Mouse (Mus musculus): Measurements from ENCODE around the gene Slco1c1.

DNA sequence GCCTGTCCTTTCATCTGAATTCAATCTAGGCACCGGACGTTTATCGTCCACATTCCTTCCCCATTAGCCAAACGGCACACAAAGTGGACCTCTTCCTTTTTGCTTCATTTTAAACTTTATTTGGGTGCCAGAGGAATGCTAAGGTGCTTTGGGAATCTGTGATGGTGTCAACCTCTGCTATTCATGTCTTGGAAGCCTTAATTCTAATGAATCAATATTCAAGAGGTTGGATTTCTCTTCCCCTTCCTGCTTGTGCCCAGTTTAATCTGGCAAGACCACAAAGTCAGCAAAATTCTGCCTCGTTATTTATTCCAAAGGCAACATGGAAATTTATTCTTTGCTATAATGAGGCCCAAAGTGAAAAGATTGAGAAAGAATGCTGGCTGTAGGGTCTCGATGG is 6.7 kb downstream of the Slco1c1 start:
- no peak for TF ChIP-seq CTCF (IDR thresholded peaks at IDR 0.05; ENCODE audit: low read depth)
- TF ChIP-seq EP300 (IDR thresholded peaks at IDR 0.05; ENCODE audit: low read depth) = no peak
